Mouse (Mus musculus): Measurements from ENCODE around the gene Gm17361.
"Not testable (repeated sequence)": the region's sequence is repeated elsewhere in the genome, so short reads cannot be mapped to it uniquely, and the experiment has no call there.

Gm17361 gene

DNA sequence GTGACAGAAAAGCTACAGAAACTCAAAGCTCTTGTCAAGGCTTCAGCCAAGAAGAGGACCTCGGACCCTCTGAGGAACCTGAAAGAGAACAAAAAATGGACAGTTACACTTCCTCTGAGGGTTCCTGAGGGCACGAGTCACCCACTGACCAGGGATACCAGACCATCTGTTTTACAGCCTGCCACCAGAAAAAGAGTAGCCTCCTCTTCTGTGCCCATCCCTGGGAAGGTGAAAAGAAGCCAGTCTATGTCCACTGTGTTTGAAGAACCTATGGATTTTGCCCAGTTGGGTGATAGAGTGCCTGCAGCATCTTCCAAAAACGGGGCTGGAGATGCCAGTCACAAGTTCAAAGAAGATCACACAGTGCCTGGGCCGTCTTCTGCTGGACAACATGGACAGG lies at the start of gene Gm17361:
Gm17361 (plus strand) TSS at position 301 of the 400 bp plus-strand sequence.
- not testable (repeated sequence) for DNase-seq (ENCODE audit: low spot score in 2 of 2)
